Mouse (Mus musculus): Measurements from ENCODE around the gene Procr.
A peak's percentile ranks its signal among the peaks of the same experiment; 100 is the strongest.

The Procr gene

DNA sequence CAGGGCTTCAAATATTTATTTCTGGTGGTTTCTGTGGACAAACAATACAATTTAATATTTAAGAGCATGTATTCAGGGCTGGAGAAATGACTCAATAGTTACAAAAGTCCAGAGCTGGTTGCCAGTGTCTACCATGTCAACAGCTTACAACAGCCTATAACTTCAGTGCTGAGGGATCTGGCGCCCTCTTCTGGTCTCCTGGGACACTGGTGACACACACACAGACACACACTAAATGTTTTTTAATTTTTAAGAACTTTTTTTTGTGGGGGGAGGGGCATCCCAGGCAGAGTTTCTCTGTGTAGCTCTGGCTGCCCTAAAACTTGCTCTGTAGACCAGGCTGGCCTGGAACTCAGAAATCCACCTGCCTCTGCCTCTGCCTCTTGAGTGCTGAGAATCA lies 4.8 kb downstream of the Procr start:
- DNase-seq (ENCODE audit: low spot score), result peak; percentile 56

- DNase-seq (ENCODE audit: low spot score), result no peak
These were observed 6.1 kb downstream of the Procr start for GRCm38 (mm10) chr2:155756855-155757566.

- DNase-seq (ENCODE audit: low spot score), result peak; percentile 74
These were observed 13.9 kb downstream of the Procr start for GRCm38 (mm10) chr2:155764679-155765418.

- no peak for DNase-seq (ENCODE audit: low spot score)
These were observed 22.7 kb downstream of the Procr start for GRCm38 (mm10) chr2:155773664-155774063.

- no peak for DNase-seq (ENCODE audit: low spot score)
These were observed 23.5 kb downstream of the Procr start for GRCm38 (mm10) chr2:155774261-155774926.

DNA sequence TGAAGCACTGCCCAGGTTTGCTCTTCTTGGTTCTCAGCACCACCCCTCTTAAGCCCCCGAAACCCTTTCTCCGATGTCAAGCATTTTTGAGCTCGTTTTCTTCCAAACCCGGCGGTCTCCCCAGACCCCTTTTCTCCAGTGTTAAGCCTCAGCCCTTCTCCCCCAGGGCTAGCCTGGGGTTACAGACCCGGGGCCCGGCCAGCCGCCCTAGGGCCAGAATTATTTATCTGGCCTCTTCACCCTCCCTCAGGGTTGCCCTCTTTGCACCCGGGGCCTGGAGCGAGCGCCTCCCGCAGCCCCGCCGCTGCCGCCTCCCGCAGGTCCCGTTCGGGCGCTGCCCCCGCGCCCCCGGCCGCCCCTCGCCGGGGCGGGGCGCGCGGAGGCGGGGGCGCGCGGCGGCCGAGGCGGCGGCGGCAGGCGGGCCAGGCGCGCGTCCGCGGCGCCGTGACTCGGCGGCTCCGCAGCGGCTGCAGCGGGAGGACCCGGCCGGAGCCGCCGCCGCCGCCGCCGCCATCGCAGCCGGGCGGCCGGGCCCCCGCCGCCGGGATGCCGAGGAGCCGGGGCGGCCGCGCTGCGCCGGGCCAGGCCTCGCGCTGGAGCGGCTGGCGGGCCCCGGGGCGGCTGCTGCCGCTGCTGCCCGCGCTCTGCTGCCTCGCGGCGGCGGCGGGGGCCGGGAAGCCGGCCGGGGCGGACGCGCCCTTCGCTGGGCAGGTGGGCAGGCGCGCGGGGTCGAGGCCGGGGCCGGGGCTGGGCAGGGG lies 24.2 kb downstream of the Procr start, which contains the start of gene Mmp24:
TSS of gene Mmp24 (plus strand) at position 416 of the 758 bp plus-strand sequence.
- no peak for DNase-seq (ENCODE audit: low spot score)

DNA sequence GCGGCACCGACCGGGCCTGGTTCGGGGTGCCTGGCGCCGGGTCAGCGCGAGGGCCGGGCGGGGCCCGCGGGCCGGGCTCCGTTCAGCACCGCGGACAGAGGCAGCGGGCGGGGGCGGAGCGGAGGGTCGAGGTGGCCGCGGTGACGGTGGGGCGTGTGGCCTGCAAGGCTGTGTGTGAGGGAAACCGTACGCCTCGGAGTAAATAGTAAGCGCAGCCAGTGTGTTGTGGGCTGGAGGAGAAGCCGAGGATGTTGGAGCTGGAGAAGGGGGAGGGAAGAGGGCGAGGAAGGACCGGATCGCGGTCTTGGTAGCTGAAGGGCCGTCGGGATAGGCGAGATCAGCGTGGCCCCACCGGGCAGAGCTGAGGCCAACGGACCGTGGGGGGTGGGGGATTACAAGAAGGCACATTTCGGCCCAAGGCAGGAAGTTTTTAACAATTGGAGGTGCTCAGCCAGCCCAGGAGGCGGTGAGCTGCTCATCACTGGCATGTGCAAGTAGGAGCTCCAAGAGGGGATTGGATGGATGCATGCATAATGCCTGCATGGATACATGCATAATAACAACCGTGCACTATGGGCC lies 24.9 kb downstream of the Procr start:
- DNase-seq (ENCODE audit: low spot score), result peak; percentile 11

GRCm38 (mm10) chr2:155776824-155777687 lies 26.1 kb downstream of the Procr start:
- DNase-seq (ENCODE audit: low spot score), result no peak

DNA sequence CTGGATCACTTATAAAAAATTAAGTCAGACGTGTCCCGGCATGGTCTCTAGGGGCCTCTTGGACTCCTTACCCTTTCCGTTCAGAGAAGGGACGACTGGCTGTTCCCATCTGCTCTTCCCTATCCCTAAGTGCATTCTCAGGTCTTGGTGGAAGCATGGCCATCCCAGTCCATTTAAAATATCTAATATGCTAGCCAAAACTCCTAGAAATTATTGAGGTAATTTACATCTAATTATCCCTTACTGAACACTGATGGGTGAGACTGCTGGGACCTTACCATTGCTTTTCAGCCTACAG lies 26.7 kb downstream of the Procr start:
- no peak for DNase-seq (ENCODE audit: low spot score)

DNA sequence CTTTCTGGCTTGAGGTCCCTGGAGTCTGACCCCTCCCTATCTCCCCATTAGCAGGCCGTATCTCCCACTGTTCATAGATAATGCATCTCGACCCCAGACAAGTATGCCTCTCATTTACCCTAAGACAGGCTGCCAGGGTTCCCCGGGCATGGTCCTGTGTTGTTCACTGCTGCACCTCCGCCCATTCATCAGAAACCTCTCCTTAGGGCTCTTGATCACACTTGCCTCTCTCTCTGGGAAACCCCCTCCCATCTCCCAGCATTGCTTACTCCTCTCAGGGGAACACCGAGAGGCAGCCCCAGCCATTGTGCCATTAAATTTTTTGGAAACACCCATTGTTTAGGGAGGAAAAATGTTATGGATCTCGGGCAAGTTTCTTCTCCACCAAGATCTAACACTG lies 27.1 kb downstream of the Procr start:
- DNase-seq (ENCODE audit: low spot score), result no peak

GRCm38 (mm10) chr2:155779066-155779465 lies 28.1 kb downstream of the Procr start:
- no peak for DNase-seq (ENCODE audit: low spot score)

GRCm38 (mm10) chr2:155779506-155779905 lies 28.6 kb downstream of the Procr start:
- no peak for DNase-seq (ENCODE audit: low spot score)

DNA sequence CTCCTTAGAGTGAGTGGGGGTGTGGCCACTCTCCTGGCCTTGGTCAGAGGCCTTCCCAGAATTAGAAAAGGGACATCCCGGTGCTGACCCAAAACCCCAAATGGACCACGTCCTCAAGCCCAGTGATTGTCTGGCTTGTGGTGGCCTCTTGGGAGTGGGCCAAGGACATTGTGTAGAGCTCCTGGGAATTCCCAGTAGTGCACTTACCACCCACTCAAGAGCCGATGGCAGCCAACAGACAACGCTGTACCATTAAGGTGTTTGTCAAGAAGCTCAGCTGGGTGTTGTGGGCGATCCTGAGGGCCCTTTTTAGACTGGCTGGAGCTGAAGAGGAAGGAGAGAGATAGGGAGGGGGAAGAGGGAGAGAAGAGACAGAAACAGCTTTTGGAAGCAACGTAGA lies 33.6 kb downstream of the Procr start:
- no peak for DNase-seq (ENCODE audit: low spot score)

GRCm38 (mm10) chr2:155786905-155787304 lies 36.0 kb downstream of the Procr start:
- DNase-seq (ENCODE audit: low spot score), result no peak

GRCm38 (mm10) chr2:155787949-155788931 lies 37.3 kb downstream of the Procr start:
- DNase-seq (ENCODE audit: low spot score), result no peak

GRCm38 (mm10) chr2:155792899-155793298 lies 42.0 kb downstream of the Procr start:
- DNase-seq (ENCODE audit: low spot score), result no peak

- no peak for DNase-seq (ENCODE audit: low spot score)
These were observed 43.9 kb downstream of the Procr start for GRCm38 (mm10) chr2:155794674-155795445.

DNA sequence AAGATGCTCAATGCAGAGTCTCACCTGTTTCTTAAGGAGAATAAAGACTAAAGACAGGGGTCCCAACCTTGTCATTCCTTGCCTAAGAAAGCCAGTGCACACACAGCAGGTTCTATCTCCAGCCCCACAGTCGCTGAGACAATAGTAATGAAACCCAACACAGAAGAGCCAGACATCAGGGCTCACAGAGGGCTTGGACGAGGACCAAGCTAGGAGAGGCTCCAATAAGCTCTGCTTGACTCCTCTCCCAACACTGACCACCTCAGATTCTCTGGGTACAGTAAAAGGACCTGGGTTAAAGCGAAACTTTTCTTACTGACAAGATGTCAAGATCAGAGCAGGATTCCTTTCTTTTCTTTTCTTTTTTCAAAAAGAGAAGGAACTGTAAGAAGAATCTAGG lies 47.7 kb downstream of the Procr start:
- DNase-seq (ENCODE audit: low spot score), result no peak

- peak; percentile 55 for DNase-seq (ENCODE audit: low spot score)
These were observed 51.8 kb downstream of the Procr start for GRCm38 (mm10) chr2:155802761-155803160.

Measured in c-Kit-positive CD71-positive TER-119-positive erythroid progenitor cells, embryonic 14.5 days (primary cell).